Mouse (Mus musculus): ENCODE results near the gene Dnmt1. TPM values are rescaled to one million over a fixed set of nuclear protein-coding genes. Genes with fewer than 3 reads are reported as not detected.

Gene Dnmt1
- 10 to 100 TPM; 76.1 to 83.9 TPM for total RNA-seq (2023)

GRCm38 (mm10) chr9:20959430-20959938 is at the start of gene Dnmt1:
Dnmt1 (minus strand) TSS chr9:20959888.

GRCm38 (mm10) chr9:21002627-21003551 is 43.2 kb upstream of the Dnmt1 start, which contains the start of gene Mrpl4:
Mrpl4 (plus strand) TSS chr9:21002738.

DNA sequence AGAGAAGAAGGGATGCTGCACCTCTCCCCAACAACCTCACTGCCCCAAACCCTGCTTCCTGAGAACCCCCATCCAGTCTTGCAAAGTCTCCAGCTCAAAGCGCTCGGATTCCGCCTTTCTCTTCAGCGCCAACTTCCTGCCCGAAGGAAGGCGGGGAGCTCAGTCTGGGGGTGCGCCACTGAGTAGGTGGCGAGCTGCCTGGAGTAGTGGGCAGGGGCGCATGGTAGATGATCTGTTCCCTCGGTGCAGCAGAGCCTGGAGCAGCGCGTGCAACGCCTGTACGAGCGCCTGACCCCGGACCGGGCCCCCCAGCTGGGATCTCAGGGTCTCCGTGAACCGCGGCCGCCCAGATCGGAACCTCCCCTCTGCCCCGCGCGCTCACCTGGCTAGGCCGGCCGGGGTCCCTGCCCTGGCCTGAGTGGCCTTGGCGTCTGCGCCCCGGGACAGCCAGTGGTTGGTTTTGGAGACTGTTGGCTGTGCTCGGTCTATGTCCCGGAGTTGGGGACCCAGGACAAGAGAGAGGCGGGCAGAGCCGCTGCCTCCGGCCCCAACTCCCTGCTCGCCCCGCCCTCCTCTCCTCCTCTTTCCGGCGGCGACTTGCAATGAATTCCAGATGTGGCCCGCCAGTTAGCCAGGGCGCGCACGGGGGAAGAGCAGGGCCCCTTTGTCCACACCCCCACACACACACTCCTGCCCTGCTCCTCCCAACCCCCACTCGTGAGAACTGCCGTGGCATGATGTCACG is 16.7 kb upstream of the Dnmt1 start, which contains the start of gene S1pr2:
S1pr2 (minus strand) TSS at position 566 of the 745 bp plus-strand sequence.

DNA sequence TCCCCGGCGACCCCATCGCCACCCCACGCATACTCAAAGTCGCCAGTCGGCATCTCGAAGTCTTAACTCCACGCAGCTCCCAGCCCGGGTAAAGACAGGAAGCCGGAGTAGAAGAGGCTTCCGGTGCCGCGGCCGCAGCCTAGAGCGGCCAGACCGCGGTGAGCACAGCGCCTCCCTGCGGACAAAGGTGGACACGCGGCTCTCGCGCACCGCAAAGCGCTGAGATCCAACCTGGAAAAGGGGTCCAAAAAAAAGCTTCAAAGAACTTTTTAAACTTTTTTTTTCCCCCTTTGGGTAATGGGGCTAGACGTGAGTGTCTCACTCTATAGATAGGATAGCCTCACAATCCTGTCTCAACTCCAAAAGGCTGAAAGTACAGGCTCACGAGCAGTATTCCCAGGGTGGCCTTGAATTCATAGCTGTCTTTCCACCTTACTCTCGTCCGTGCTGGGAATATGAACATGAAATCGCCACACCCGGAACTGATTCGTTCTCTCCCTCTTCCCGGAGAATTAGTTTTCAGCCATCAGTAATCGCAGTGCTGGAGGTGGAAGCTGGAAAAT is 61.1 kb downstream of the Dnmt1 start, which contains the start of gene Eif3g:
Eif3g (minus strand) TSS at position 113 of the 563 bp plus-strand sequence.

GRCm38 (mm10) chr9:20887704-20888385 is 71.8 kb downstream of the Dnmt1 start, which contains the start of gene Ppan:
Ppan (plus strand) TSS chr9:20888175.

GRCm38 (mm10) chr9:20879097-20879792 is 80.4 kb downstream of the Dnmt1 start, which contains the start of gene Angptl6:
Angptl6 (minus strand) TSS chr9:20879727.

DNA sequence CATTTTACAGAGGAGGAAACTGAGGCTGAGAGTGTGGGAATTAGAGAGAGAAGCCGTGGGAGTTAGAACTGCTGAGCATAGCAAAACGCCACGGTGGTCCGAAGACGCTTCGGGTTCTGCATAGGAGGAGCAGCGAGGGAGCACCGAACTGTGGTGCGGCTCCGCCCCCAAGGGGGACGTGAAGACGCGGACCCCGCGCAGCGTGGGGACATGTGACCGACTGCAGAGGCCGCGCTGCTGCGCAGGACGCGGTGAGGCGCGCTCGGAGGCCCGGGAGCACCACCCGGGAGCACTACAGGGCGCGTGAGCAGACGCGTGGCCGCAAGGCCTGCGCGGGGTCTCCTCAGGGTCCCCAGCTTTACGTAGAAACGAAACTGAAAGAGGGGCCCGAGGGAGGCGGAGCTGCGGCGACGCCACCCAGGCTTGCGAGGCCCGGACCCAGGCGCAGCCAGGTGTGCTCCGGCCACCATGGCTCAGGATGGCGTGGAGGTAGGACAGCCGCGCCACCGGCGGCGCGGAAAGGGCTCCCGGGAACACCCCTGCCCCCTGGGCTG is 91.2 kb downstream of the Dnmt1 start, which contains the start of gene A230050P20Rik:
A230050P20Rik (plus strand) TSS at position 195 of the 554 bp plus-strand sequence.

Other genes starting within 250 kb of the Dnmt1 start
- gene Olfm2, start 213.5 kb downstream of the Dnmt1 start, total RNA-seq (2023), result not detected
- gene Col5a3, start 144.8 kb downstream of the Dnmt1 start, total RNA-seq (2023), result 1 to 10 TPM; 1.1 to 1.7 TPM
- gene Rdh8, start 141.4 kb downstream of the Dnmt1 start, total RNA-seq (2023), result not detected
- gene A230050P20Rik, start 91.2 kb downstream of the Dnmt1 start, total RNA-seq (2023), result 10 to 100 TPM; 46.3 to 59.5 TPM
- 1 to 10 TPM in 1 of 2 experiments, under 1 TPM in 1; 0.71 to 1.0 TPM for gene Angptl6, start 80.2 kb downstream of the Dnmt1 start, total RNA-seq (2023)
- 100 to 1,000 TPM; 123 to 133 TPM for gene Ppan, start 71.7 kb downstream of the Dnmt1 start, total RNA-seq (2023)
- 100 to 1,000 TPM; 184 to 200 TPM for gene Eif3g, start 61.3 kb downstream of the Dnmt1 start, total RNA-seq (2023)
- gene S1pr2, start 16.9 kb upstream of the Dnmt1 start, total RNA-seq (2023), result 1 to 10 TPM; 2.5 to 3.1 TPM
- gene Mrpl4, start 42.9 kb upstream of the Dnmt1 start, total RNA-seq (2023), result 10 to 100 TPM; 54.8 to 56.5 TPM
- gene Icam1, start 56.1 kb upstream of the Dnmt1 start, total RNA-seq (2023), result 10 to 100 TPM; 58.0 TPM
- under 1 TPM in 1 of 2 experiments, not detected in 1; 0.73 TPM for gene Icam4, start 69.5 kb upstream of the Dnmt1 start, total RNA-seq (2023)
- gene Icam5, start 72.2 kb upstream of the Dnmt1 start, total RNA-seq (2023), result under 1 TPM; 0.18 to 0.29 TPM
- 1 to 10 TPM in 1 of 2 experiments, not detected in 1; 2.0 TPM for gene Zglp1, start 107.2 kb upstream of the Dnmt1 start, total RNA-seq (2023)
- gene Gm49373, start 113.2 kb upstream of the Dnmt1 start, total RNA-seq (2023), result 1 to 10 TPM; 2.0 to 2.3 TPM
- gene Fdx1l, start 113.7 kb upstream of the Dnmt1 start, total RNA-seq (2023), result 10 to 100 TPM; 27.0 to 29.9 TPM
- gene Gm38431, start 132.1 kb upstream of the Dnmt1 start, total RNA-seq (2023), result 10 to 100 TPM in 1 of 2 experiments, 1 to 10 TPM in 1; 7.7 to 10.6 TPM
- gene Raver1, start 132.1 kb upstream of the Dnmt1 start, total RNA-seq (2023), result 100 to 1,000 TPM; 109 to 117 TPM
- gene Tyk2, start 171.4 kb upstream of the Dnmt1 start, total RNA-seq (2023), result 10 to 100 TPM; 64.0 to 68.8 TPM
- gene Cdc37, start 190.1 kb upstream of the Dnmt1 start, total RNA-seq (2023), result 100 to 1,000 TPM; 103 to 110 TPM
- gene Pde4a, start 205.8 kb upstream of the Dnmt1 start, total RNA-seq (2023), result 10 to 100 TPM; 10.2 to 10.4 TPM

Data from B cell, adult 67 days (primary cell).